Mouse (Mus musculus) heart, embryonic 13.5 days (tissue): ENCODE data around the gene Chrdl2. TPM values are rescaled to one million over a fixed set of nuclear protein-coding genes. Genes with fewer than 3 reads are reported as not detected.

Source experiments
- ATAC-seq: fragments of 200-750 bp; cut with Nextera tagmentation; 2 replicates; pipeline ENCODE4 v1.8.0; 2017; ENCODE audit warnings: moderate TSS enrichment; ENCODE audit not compliant: insufficient number of reproducible peaks, low FRiP score, low TSS enrichment; ENCODE audit errors: extremely low read depth
- H3K27ac ChIP-seq: fragments of 300-500 bp; sonication (generic); replicated peaks from 2 replicates; pipeline ENCODE4 v1.5.1; 2015; ENCODE audit warnings: moderate library complexity, mild to moderate bottlenecking, inconsistent platforms
- H3K27me3 ChIP-seq: fragments of 300-500 bp; sonication (generic); replicated peaks from 2 replicates; pipeline ENCODE4 v1.6.1; 2015; ENCODE audit warnings: mild to moderate bottlenecking, inconsistent platforms
- H3K36me3 ChIP-seq: fragments of 300-500 bp; sonication (generic); 2 replicates; pipeline ENCODE4 v1.6.1; 2015; ENCODE audit warnings: mild to moderate bottlenecking, inconsistent platforms
- H3K4me1 ChIP-seq: fragments of 300-500 bp; sonication (generic); 2 replicates; pipeline ENCODE4 v1.6.1; 2015; ENCODE audit warnings: inconsistent platforms
- H3K4me2 ChIP-seq: fragments of 300-500 bp; sonication (generic); 2 replicates; pipeline ENCODE4 v1.6.1; 2015; ENCODE audit warnings: inconsistent platforms, mild to moderate bottlenecking, moderate library complexity
- H3K4me3 ChIP-seq: fragments of 300-500 bp; sonication (generic); 2 replicates; pipeline ENCODE4 v1.5.1; 2015; ENCODE audit warnings: moderate library complexity, mild to moderate bottlenecking, inconsistent platforms
- H3K9ac ChIP-seq: fragments of 300-500 bp; sonication (generic); 2 replicates; pipeline ENCODE4 v1.6.1; 2015; ENCODE audit warnings: inconsistent platforms, mild to moderate bottlenecking, moderate library complexity
- H3K9me3 ChIP-seq: fragments of 300-500 bp; sonication (generic); 2 replicates; pipeline ENCODE4 v1.6.1; 2016; ENCODE audit warnings: inconsistent platforms
- WGBS: fragments of 180-500 bp; shearing (Covaris S2); methylation state at CpG from one replicate; pipeline ENCODE4 v1.1.7; 2015; ENCODE audit warnings: mixed read lengths; 5-methylcytosine and 5-hydroxymethylcytosine counted together
- polyA plus RNA-seq: library from polyadenylated mRNA; unstranded; fragments of >200 nt; fragmentation: Nextera tagmentation; extraction: Ambion mirVana; gene quantifications from 2 replicates; pipeline ENCODE4 v1.2.1, GENCODE M21; 2015

Gene Chrdl2
- polyA plus RNA-seq, 1 experiment from 2014 or later, result 0.49 TPM

GRCm38 (mm10) chr7:100012515-100012914 lies 6.5 kb downstream of the Chrdl2 start:
- WGBS, result 41% methylated on average over 6 of the region's 6 CpGs
- no peak overlapping the region for H3K9ac ChIP-seq
- no peaks in the 10 kb centered on the region for H3K36me3 ChIP-seq
- H3K9me3 ChIP-seq, result no peaks in the 10 kb centered on the region
- peaks cover 12% of the 10 kb centered on the region; the same call in 1 of the 2 replicates for H3K4me1 ChIP-seq
- H3K27ac ChIP-seq, result no peak overlapping the region
- no peak overlapping the region for H3K4me3 ChIP-seq
- no peak overlapping the region for H3K4me2 ChIP-seq
- peaks cover 32% of the 10 kb centered on the region for H3K27me3 ChIP-seq
- no peak for ATAC-seq

DNA sequence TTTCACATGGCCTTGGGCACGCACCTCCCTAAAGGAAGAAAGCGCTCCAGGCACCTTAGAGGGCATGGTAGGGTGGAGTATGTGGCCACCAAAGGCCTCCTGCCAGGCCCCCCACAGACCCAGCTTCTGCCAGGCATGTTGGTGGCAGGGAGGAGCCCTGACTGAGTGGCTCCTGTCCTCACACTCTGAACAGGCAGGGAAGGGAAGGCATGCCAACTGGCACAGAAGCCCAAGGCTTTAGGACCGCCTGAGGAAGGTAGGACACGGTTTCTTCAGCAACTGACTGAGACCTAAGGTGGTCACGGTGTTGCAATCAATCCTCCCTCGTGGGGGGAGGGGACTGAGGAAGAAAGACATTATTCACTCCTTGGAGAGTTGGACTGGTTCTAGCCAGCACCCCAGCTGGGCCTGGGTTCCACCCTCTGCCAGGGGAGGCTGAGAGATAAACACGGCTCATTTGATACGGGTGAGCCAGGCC lies 8.2 kb downstream of the Chrdl2 start:
- Histone ChIP-seq H3K36me3 (no peaks in the 10 kb centered on the region), H3K27me3 (peaks cover 16% of the 10 kb centered on the region), H3K4me3 (no peak overlapping the region), H3K9me3 (no peaks in the 10 kb centered on the region), H3K4me2 (no peak overlapping the region), H3K9ac (no peak overlapping the region), H3K4me1 (peaks cover 12% of the 10 kb centered on the region; the same call in 1 of the 2 replicates), H3K27ac (no peak overlapping the region)
- no peak for ATAC-seq
- 64% methylated on average over 8 of the region's 8 CpGs for WGBS

- 77% methylated on average over 8 of the region's 8 CpGs for WGBS
- H3K4me1 ChIP-seq, result 0 out of 2 replicates have a peak, but pooled peaks cover 3% of the 10 kb centered on the region
- peaks cover 7% of the 10 kb centered on the region for H3K27me3 ChIP-seq
- no peak overlapping the region for H3K9ac ChIP-seq
- H3K4me2 ChIP-seq, result no peak overlapping the region
- ATAC-seq, result no peak
- no peaks in the 10 kb centered on the region for H3K9me3 ChIP-seq
- no peaks in the 10 kb centered on the region for H3K36me3 ChIP-seq
- no peak overlapping the region for H3K27ac ChIP-seq
- H3K4me3 ChIP-seq, result no peak overlapping the region
Observed at GRCm38 (mm10) chr7:100017056-100017455, 11.1 kb downstream of the Chrdl2 start.

- no peak for ATAC-seq
- Histone ChIP-seq H3K4me2 (no peak overlapping the region), H3K4me3 (no peak overlapping the region), H3K9ac (no peak overlapping the region), H3K27me3 (no peaks in the 10 kb centered on the region), H3K27ac (no peak overlapping the region), H3K4me1 (no peaks in the 10 kb centered on the region), H3K36me3 (no peaks in the 10 kb centered on the region), H3K9me3 (no peaks in the 10 kb centered on the region; the same call in 1 of the 2 replicates)
- WGBS, result 50% methylated on average over 5 of the region's 5 CpGs
Observed at GRCm38 (mm10) chr7:100027353-100027752, 21.4 kb downstream of the Chrdl2 start.

GRCm38 (mm10) chr7:100029307-100029706 lies 23.3 kb downstream of the Chrdl2 start:
- H3K27me3 ChIP-seq, result no peaks in the 10 kb centered on the region; the same call in 1 of the 2 replicates
- no peak overlapping the region for H3K27ac ChIP-seq
- no peak overlapping the region for H3K4me3 ChIP-seq
- ATAC-seq, result no peak
- H3K9me3 ChIP-seq, result no peaks in the 10 kb centered on the region; the same call in 1 of the 2 replicates
- no peak overlapping the region for H3K4me2 ChIP-seq
- H3K36me3 ChIP-seq, result no peaks in the 10 kb centered on the region
- WGBS, result 41% methylated on average over 3 of the region's 3 CpGs
- H3K9ac ChIP-seq, result no peak overlapping the region
- H3K4me1 ChIP-seq, result no peaks in the 10 kb centered on the region

GRCm38 (mm10) chr7:100030996-100031749 lies 25.2 kb downstream of the Chrdl2 start:
- Histone ChIP-seq H3K4me3 (no peak overlapping the region), H3K9me3 (no peaks in the 10 kb centered on the region; the same call in 1 of the 2 replicates), H3K27me3 (no peaks in the 10 kb centered on the region; the same call in 1 of the 2 replicates), H3K4me1 (0 out of 2 replicates have a peak, but pooled peaks cover 8% of the 10 kb centered on the region), H3K4me2 (no peak overlapping the region), H3K36me3 (no peaks in the 10 kb centered on the region), H3K9ac (no peak overlapping the region), H3K27ac (no peak overlapping the region)
- WGBS, result 80% methylated on average over 8 of the region's 8 CpGs
- no peak for ATAC-seq

GRCm38 (mm10) chr7:100033672-100034071 lies 27.7 kb downstream of the Chrdl2 start:
- Histone ChIP-seq H3K4me3 (no peak overlapping the region), H3K27ac (no peak overlapping the region), H3K36me3 (no peaks in the 10 kb centered on the region), H3K4me1 (0 out of 2 replicates have a peak, but pooled peaks cover 8% of the 10 kb centered on the region), H3K27me3 (no peaks in the 10 kb centered on the region; the same call in 1 of the 2 replicates), H3K4me2 (no peak overlapping the region), H3K9ac (no peak overlapping the region), H3K9me3 (peaks cover 2% of the 10 kb centered on the region; the same call in 1 of the 2 replicates)
- WGBS, result 47% methylated on average over 5 of the region's 5 CpGs
- no peak for ATAC-seq

- no peak for ATAC-seq
- WGBS, result 71% methylated on average over 11 of the region's 11 CpGs
Observed at GRCm38 (mm10) chr7:100034815-100035463, 29.0 kb downstream of the Chrdl2 start.

DNA sequence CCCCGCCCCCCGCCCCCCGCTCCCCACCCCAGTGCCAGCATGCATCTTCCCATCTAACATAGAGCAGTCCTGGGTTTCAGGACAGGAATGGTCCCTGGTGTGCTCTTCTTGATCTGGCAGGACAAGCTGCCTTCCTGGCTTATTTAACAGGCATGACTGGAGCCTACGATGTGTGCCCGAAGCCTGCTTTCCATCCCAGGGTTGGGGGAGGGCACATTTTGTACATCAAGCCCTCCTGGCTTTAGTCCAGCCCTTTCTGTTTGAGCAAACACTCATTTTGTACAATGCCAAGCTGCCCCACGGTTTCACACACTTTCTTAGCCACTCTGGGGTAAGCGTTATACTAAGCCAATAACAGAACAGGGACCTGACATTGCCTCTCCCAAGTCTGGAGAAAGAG lies 30.1 kb downstream of the Chrdl2 start:
- 0 out of 2 replicates have a peak, but pooled peaks cover 8% of the 10 kb centered on the region for H3K4me1 ChIP-seq
- no peaks in the 10 kb centered on the region; the same call in 1 of the 2 replicates for H3K27me3 ChIP-seq
- no peak overlapping the region for H3K4me3 ChIP-seq
- peaks cover 3% of the 10 kb centered on the region; the same call in 1 of the 2 replicates for H3K9me3 ChIP-seq
- no peak overlapping the region for H3K27ac ChIP-seq
- no peaks in the 10 kb centered on the region for H3K36me3 ChIP-seq
- no peak overlapping the region for H3K4me2 ChIP-seq
- ATAC-seq, result no peak
- WGBS, result 80% methylated on average over 7 of the region's 7 CpGs
- H3K9ac ChIP-seq, result no peak overlapping the region

More at GRCm38 (mm10) chr7:100034815-100035463, 29.0 kb downstream of the Chrdl2 start:
- Histone ChIP-seq H3K4me2 (no peak overlapping the region), H3K36me3 (no peaks in the 10 kb centered on the region), H3K27ac (no peak overlapping the region), H3K9me3 (peaks cover 3% of the 10 kb centered on the region; the same call in 1 of the 2 replicates), H3K4me1 (0 out of 2 replicates have a peak, but pooled peaks cover 8% of the 10 kb centered on the region), H3K27me3 (no peaks in the 10 kb centered on the region; the same call in 1 of the 2 replicates), H3K4me3 (no peak overlapping the region), H3K9ac (no peak overlapping the region)

DNA sequence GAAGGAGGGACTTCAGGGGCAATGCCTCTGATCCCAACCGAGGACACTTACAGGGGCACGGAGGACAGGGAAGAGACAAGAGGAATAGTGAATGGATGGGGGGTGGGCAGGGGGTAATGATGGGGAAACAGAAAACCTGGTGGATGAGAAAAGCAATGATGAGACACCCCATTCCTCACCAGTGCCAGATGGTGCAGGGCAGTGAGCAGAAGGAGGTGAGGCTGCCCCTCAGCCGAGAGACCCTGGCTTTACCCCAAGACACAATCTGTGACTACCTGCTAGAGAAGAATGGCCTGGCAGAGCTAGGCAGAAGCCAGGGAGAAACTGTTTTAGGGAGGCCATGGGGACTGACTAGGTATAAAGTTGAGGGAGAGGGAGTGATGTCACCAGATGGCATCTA lies 30.5 kb downstream of the Chrdl2 start:
- no peaks in the 10 kb centered on the region for H3K36me3 ChIP-seq
- H3K9me3 ChIP-seq, result peaks cover 3% of the 10 kb centered on the region; the same call in 1 of the 2 replicates
- WGBS, result 66% methylated on average over 3 of the region's 3 CpGs
- no peak overlapping the region for H3K4me3 ChIP-seq
- no peak overlapping the region for H3K4me2 ChIP-seq
- ATAC-seq, result no peak
- 0 out of 2 replicates have a peak, but pooled peaks cover 8% of the 10 kb centered on the region for H3K4me1 ChIP-seq
- H3K9ac ChIP-seq, result no peak overlapping the region
- H3K27ac ChIP-seq, result no peak overlapping the region
- peaks cover under 1% of the 10 kb centered on the region; the same call in 1 of the 2 replicates for H3K27me3 ChIP-seq

DNA sequence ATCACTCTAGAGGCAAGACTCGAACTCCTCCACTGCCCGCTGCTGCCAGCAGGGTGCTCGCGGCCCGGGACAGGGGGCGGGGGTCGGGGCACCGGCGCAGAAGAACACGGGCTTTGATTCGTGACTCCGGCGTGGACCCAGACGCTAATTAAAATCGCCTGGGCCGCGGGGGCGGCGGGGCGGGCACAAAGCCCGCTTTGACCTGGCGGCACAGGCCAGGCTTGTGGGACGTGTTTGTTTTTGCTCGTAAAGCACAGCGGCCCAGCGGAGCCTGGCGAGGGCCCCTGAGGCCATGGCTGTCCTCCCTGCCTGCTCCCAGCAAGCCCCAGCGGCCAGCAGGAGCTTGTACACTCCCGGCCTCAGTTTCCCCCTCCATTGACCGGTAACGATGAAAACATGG lies 36.1 kb downstream of the Chrdl2 start:
- no peak for ATAC-seq
- Histone ChIP-seq H3K9ac (0 out of 2 replicates have a peak overlapping the region, but pooled peaks have one; percentile 37), H3K27ac (no peak overlapping the region), H3K4me1 (peaks cover 18% of the 10 kb centered on the region), H3K36me3 (no peaks in the 10 kb centered on the region), H3K9me3 (peaks cover 3% of the 10 kb centered on the region; the same call in 1 of the 2 replicates), H3K4me2 (peak overlapping the region; percentile 57), H3K27me3 (peaks cover 24% of the 10 kb centered on the region), H3K4me3 (peak overlapping the region; percentile 29)
- WGBS, result 14% methylated on average over 31 of the region's 31 CpGs
